Mouse (Mus musculus): ENCODE results near the gene Ltb. TPM values are rescaled to one million over a fixed set of nuclear protein-coding genes. Genes with fewer than 3 reads are reported as not detected.
A peak's percentile ranks its signal among the peaks of the same experiment; 100 is the strongest.

The Ltb gene
- total and polyA plus RNA-seq, 3 experiments: 1.1 to 1.5 TPM; not detected in 1

GRCm38 (mm10) chr17:35175382-35175781 lies 18.9 kb upstream of the Ltb start:
- H3K4me1 ChIP-seq (ENCODE audit: control insufficient read depth in 1 of 2, insufficient read depth in 2 of 2, low read length in 2 of 2): peaks cover 12 to 22% of the 10 kb centered on the region in 2 experiments
- H3K36me3 ChIP-seq (ENCODE audit: control insufficient read depth in 1 of 2, insufficient read depth in 2 of 2, low read length in 2 of 2): peaks cover 0 to 15% of the 10 kb centered on the region in 2 experiments; a peak in 2 of 4 replicates
- no peaks in the 10 kb centered on the region for H3K27me3 ChIP-seq (ENCODE audit: control insufficient read depth in 1 of 2, insufficient read depth in 2 of 2, low read length in 2 of 2)
- H3K4me3 ChIP-seq (ENCODE audit: control insufficient read depth in 1 of 2, insufficient read depth in 1 of 2, low read depth in 2 of 2, low read length in 2 of 2): no peak overlapping the region
- peak overlapping the region; percentile 39 for H3K27ac ChIP-seq (ENCODE audit: control insufficient read depth, low read depth, low read length)
- DNase-seq (ENCODE audit: low read depth, low spot score): no peak
- H3K9ac ChIP-seq (ENCODE audit: control insufficient read depth, low read depth, low read length, poor library complexity, severe bottlenecking): no peak overlapping the region
- TF ChIP-seq MAFK (IDR thresholded peaks at IDR 0.05; ENCODE audit: borderline replicate concordance, low read depth, low read length) (no peak), USF2 (IDR thresholded peaks at IDR 0.05; ENCODE audit: borderline replicate concordance in 1 of 2, insufficient read depth in 1 of 2, low read depth in 1 of 2, low read length in 2 of 2) (no peak), POLR2A (IDR thresholded peaks at IDR 0.05; ENCODE audit: control insufficient read depth in 1 of 2, insufficient read depth in 1 of 2, low read depth in 1 of 2, low read length in 2 of 2, poor library complexity in 1 of 2) (no peak), CHD2 (IDR thresholded peaks at IDR 0.05; ENCODE audit: low read length) (no peak), JUND (IDR thresholded peaks at IDR 0.05; ENCODE audit: low read depth, low read length) (no peak), MAZ (IDR thresholded peaks at IDR 0.05; ENCODE audit: low read depth, low read length) (no peak), ZKSCAN1 (IDR thresholded peaks at IDR 0.05; ENCODE audit: low read depth, low read length) (no peak), HCFC1 (IDR thresholded peaks at IDR 0.05; ENCODE audit: low read depth, low read length) (no peak), RAD21 (IDR thresholded peaks at IDR 0.05; ENCODE audit: low read depth, low read length) (no peak), USF1 (IDR thresholded peaks at IDR 0.05; ENCODE audit: low read depth, low read length) (no peak), KAT2A (conservative IDR thresholded peaks at IDR 0.05; ENCODE audit: low read depth, low read length) (no peak), ZC3H11A (IDR thresholded peaks at IDR 0.05; ENCODE audit: low read depth, low read length) (no peak)
- H3K79me2 ChIP-seq (ENCODE audit: control insufficient read depth, insufficient read depth, low read length, poor library complexity): no peaks in the 10 kb centered on the region
- H3K9me3 ChIP-seq (replicated peaks; ENCODE audit: insufficient read depth, low read length): no peaks in the 10 kb centered on the region

DNA sequence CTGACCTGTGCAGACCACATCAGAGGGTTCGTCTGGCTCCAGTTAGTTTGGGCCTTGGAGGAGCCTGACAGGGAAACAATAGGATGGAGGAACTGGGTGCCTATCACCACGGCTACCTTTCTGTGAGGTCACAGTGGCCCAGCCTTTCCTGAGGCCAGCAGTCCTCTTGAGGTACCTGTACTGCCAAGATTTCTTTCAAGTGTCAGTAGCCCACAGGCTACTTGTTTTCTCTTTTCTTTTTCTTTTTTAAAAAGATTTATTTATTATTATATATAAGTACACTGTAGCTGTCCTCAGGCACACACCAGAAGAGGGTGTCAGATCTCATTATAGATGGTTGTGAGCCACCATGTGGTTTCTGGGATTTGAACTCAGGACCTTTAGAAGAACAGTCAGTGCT lies 18.3 kb upstream of the Ltb start, which contains the start of gene Aif1:
Gene Aif1, minus strand, starts transcription at position 101 of the 400 bp plus-strand sequence.
- Histone ChIP-seq H3K79me2 (ENCODE audit: control insufficient read depth, insufficient read depth, low read length, poor library complexity) (no peaks in the 10 kb centered on the region), H3K4me1 (ENCODE audit: control insufficient read depth in 1 of 2, insufficient read depth in 2 of 2, low read length in 2 of 2) (peaks cover 12 to 22% of the 10 kb centered on the region in 2 experiments), H3K9me3 (replicated peaks; ENCODE audit: insufficient read depth, low read length) (no peaks in the 10 kb centered on the region), H3K4me3 (ENCODE audit: control insufficient read depth in 1 of 2, insufficient read depth in 1 of 2, low read depth in 2 of 2, low read length in 2 of 2) (no peak within 1 kb of the TSS), H3K9ac (ENCODE audit: control insufficient read depth, low read depth, low read length, poor library complexity, severe bottlenecking) (no peak within 1 kb of the TSS), H3K36me3 (ENCODE audit: control insufficient read depth in 1 of 2, insufficient read depth in 2 of 2, low read length in 2 of 2) (peaks cover 0 to 15% of the 10 kb centered on the region in 2 experiments; a peak in 2 of 4 replicates), H3K27me3 (ENCODE audit: control insufficient read depth in 1 of 2, insufficient read depth in 2 of 2, low read length in 2 of 2) (no peaks in the 10 kb centered on the region), H3K27ac (ENCODE audit: control insufficient read depth, low read depth, low read length) (peak within 1 kb of the TSS; percentile 39)
- no peak for DNase-seq (ENCODE audit: low read depth, low spot score)
- TF ChIP-seq EP300 (IDR thresholded peaks at IDR 0.05; ENCODE audit: low read depth in 1 of 2, low read length in 2 of 2) (no peak), ZKSCAN1 (IDR thresholded peaks at IDR 0.05; ENCODE audit: low read depth, low read length) (no peak)

DNA sequence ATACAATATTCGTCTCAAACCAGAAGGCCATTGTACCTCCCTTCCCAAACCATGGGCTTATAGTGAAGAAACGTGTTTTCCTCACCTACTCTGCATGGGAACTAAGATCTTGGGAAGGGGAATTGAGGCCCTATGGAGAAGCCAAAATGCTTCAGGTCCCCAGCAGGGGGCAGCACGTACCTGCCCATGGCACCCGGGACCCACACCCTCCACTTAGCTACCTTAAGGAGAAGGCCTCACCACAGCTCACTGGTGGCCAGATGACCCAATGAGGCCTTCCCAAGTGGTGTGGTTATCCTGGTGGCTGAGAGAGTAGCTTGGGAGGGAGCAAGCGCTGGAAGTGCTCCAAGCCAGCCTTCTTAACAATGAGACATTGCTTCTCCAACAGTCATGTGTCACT lies 15.7 kb upstream of the Ltb start:
- Histone ChIP-seq H3K9ac (ENCODE audit: control insufficient read depth, low read depth, low read length, poor library complexity, severe bottlenecking) (no peak overlapping the region), H3K9me3 (replicated peaks; ENCODE audit: insufficient read depth, low read length) (no peaks in the 10 kb centered on the region), H3K27me3 (ENCODE audit: control insufficient read depth in 1 of 2, insufficient read depth in 2 of 2, low read length in 2 of 2) (no peaks in the 10 kb centered on the region), H3K4me3 (ENCODE audit: control insufficient read depth in 1 of 2, insufficient read depth in 1 of 2, low read depth in 2 of 2, low read length in 2 of 2) (no peak overlapping the region), H3K27ac (ENCODE audit: control insufficient read depth, low read depth, low read length) (no peak overlapping the region), H3K4me1 (ENCODE audit: control insufficient read depth in 1 of 2, insufficient read depth in 2 of 2, low read length in 2 of 2) (peaks cover 7 to 9% of the 10 kb centered on the region in 2 experiments), H3K36me3 (ENCODE audit: control insufficient read depth in 1 of 2, insufficient read depth in 2 of 2, low read length in 2 of 2) (peaks cover 0 to 12% of the 10 kb centered on the region in 2 experiments; a peak in 2 of 4 replicates), H3K79me2 (ENCODE audit: control insufficient read depth, insufficient read depth, low read length, poor library complexity) (no peaks in the 10 kb centered on the region)
- DNase-seq (ENCODE audit: low read depth, low spot score): peak; percentile 82
- no peak for TF ChIP-seq ZKSCAN1 (IDR thresholded peaks at IDR 0.05; ENCODE audit: low read depth, low read length)
- TF ChIP-seq ZC3H11A (IDR thresholded peaks at IDR 0.05; ENCODE audit: low read depth, low read length): peak; percentile 96
- no peak for TF ChIP-seq TBP (IDR thresholded peaks at IDR 0.05; ENCODE audit: low read depth, low read length)
- TF ChIP-seq HCFC1 (IDR thresholded peaks at IDR 0.05; ENCODE audit: low read depth, low read length): no peak
- no peak for TF ChIP-seq ZNF384 (IDR thresholded peaks at IDR 0.05; ENCODE audit: low read depth, low read length)
- no peak for TF ChIP-seq GABPA (IDR thresholded peaks at IDR 0.05; ENCODE audit: low read depth, low read length)
- peak; percentile 98 for TF ChIP-seq RAD21 (IDR thresholded peaks at IDR 0.05; ENCODE audit: low read depth, low read length)
- TF ChIP-seq MEF2A (IDR thresholded peaks at IDR 0.05; ENCODE audit: extremely low read depth, insufficient replicate concordance, low read depth, low read length, poor library complexity, severe bottlenecking): no peak
- no peak for TF ChIP-seq POLR2AphosphoS2 (IDR thresholded peaks at IDR 0.05; ENCODE audit: low read length)
- peak; percentile 53 for TF ChIP-seq SIN3A (IDR thresholded peaks at IDR 0.05; ENCODE audit: low read length)
- no peak for TF ChIP-seq UBTF (IDR thresholded peaks at IDR 0.05; ENCODE audit: borderline replicate concordance, insufficient read depth, low read depth, low read length)
- TF ChIP-seq NRF1 (IDR thresholded peaks at IDR 0.05; ENCODE audit: insufficient read depth, low read depth, low read length, poor library complexity, severe bottlenecking): no peak
- TF ChIP-seq MAX (IDR thresholded peaks at IDR 0.05; ENCODE audit: low read length): no peak
- no peak for TF ChIP-seq TCF12 (IDR thresholded peaks at IDR 0.05; ENCODE audit: low read depth, low read length)
- TF ChIP-seq POLR2A (IDR thresholded peaks at IDR 0.05; ENCODE audit: control insufficient read depth in 1 of 2, insufficient read depth in 1 of 2, low read depth in 1 of 2, low read length in 2 of 2, poor library complexity in 1 of 2): no peak
- TF ChIP-seq CTCF (IDR thresholded peaks at IDR 0.05 in 2 of 3, conservative IDR thresholded peaks at IDR 0.05 in 1 of 3; ENCODE audit: control insufficient read depth in 1 of 3, insufficient read depth in 1 of 3, low read depth in 2 of 3, low read length in 3 of 3, poor library complexity in 1 of 3, severe bottlenecking in 1 of 3): peak; percentile 91 to 98 (median 97)
